Mouse (Mus musculus): ENCODE data around the gene Tradd.

GRCm38 (mm10) chr8:105241016-105241415, 23.4 kb downstream of the Tradd start:
- TF ChIP-seq POLR2A (IDR thresholded peaks at IDR 0.05; ENCODE audit: control insufficient read depth, low read depth, low read length) (no peak), CTCF (IDR thresholded peaks at IDR 0.05; ENCODE audit: control insufficient read depth, insufficient read depth, insufficient replicate concordance, low read depth, low read length) (no peak)

Measured in testis, adult 2 months (tissue).